Mouse (Mus musculus) adrenal gland, postnatal 4 days (tissue): ENCODE measurements around the gene Rhbdf2. TPM values are rescaled to one million over a fixed set of nuclear protein-coding genes. Genes with fewer than 3 reads are reported as not detected.
"Not testable (repeated sequence)": the region's sequence is repeated elsewhere in the genome, so short reads cannot be mapped to it uniquely, and the experiment has no call there.

Experiments used
- DNase-seq, 2 experiments: peaks; one replicate each; pipeline ENCODE4 v3.0.0; 2021 to 2022; ENCODE audit warnings: low spot score in 2 of 2, mixed read lengths in 2 of 2
- total RNA-seq, 2 experiments: library from RNA; stranded (reverse); gene quantifications; 2 replicates each; pipeline ENCODE4 v1.2.3; 2021

Gene Rhbdf2
- total RNA-seq, 2 experiments from 2014 or later = 18.0 TPM

- DNase-seq = no peak
These were observed 6.7 kb downstream of the Rhbdf2 start for GRCm38 (mm10) chr11:116620073-116620472.

GRCm38 (mm10) chr11:116619561-116619960, 7.3 kb downstream of the Rhbdf2 start:
- no peak for DNase-seq

GRCm38 (mm10) chr11:116619156-116619555, 7.7 kb downstream of the Rhbdf2 start:
- no peak for DNase-seq

- DNase-seq = no peak
These were observed 8.2 kb downstream of the Rhbdf2 start for GRCm38 (mm10) chr11:116618666-116619065.

GRCm38 (mm10) chr11:116617641-116618040, 9.2 kb downstream of the Rhbdf2 start:
- DNase-seq = no peak

- DNase-seq = no peak
These were observed 10.2 kb downstream of the Rhbdf2 start for GRCm38 (mm10) chr11:116616438-116617118.

GRCm38 (mm10) chr11:116615735-116616437, 10.9 kb downstream of the Rhbdf2 start:
- DNase-seq = no peak

- no peak for DNase-seq
These were observed 13.6 kb downstream of the Rhbdf2 start for GRCm38 (mm10) chr11:116613234-116613633.

GRCm38 (mm10) chr11:116612554-116612953, 14.3 kb downstream of the Rhbdf2 start:
- DNase-seq = no peak

GRCm38 (mm10) chr11:116611883-116612282, 14.9 kb downstream of the Rhbdf2 start:
- no peak for DNase-seq

- DNase-seq = not testable (repeated sequence)
These were observed 15.7 kb downstream of the Rhbdf2 start for GRCm38 (mm10) chr11:116611168-116611567.

GRCm38 (mm10) chr11:116609965-116610630, 16.7 kb downstream of the Rhbdf2 start:
- no peak for DNase-seq

GRCm38 (mm10) chr11:116607717-116608116, 19.1 kb downstream of the Rhbdf2 start:
- no peak for DNase-seq

- DNase-seq = no peak
These were observed 22.7 kb downstream of the Rhbdf2 start for GRCm38 (mm10) chr11:116604097-116604496.

- no peak for DNase-seq
These were observed 23.5 kb downstream of the Rhbdf2 start for GRCm38 (mm10) chr11:116603339-116603738.

- DNase-seq = no peak
These were observed 24.8 kb downstream of the Rhbdf2 start for GRCm38 (mm10) chr11:116602043-116602442.

GRCm38 (mm10) chr11:116601166-116601565, 25.7 kb downstream of the Rhbdf2 start:
- no peak for DNase-seq

GRCm38 (mm10) chr11:116599230-116599629, 27.6 kb downstream of the Rhbdf2 start:
- no peak for DNase-seq

GRCm38 (mm10) chr11:116598193-116598592, 28.6 kb downstream of the Rhbdf2 start:
- no peak for DNase-seq

GRCm38 (mm10) chr11:116596766-116597165, 30.1 kb downstream of the Rhbdf2 start:
- DNase-seq = no peak

- no peak for DNase-seq
These were observed 33.5 kb downstream of the Rhbdf2 start for GRCm38 (mm10) chr11:116593345-116593744.

- DNase-seq = peak; percentile 81 to 91
These were observed 34.4 kb downstream of the Rhbdf2 start for GRCm38 (mm10) chr11:116592428-116592827.
